Mouse (Mus musculus) macrophage (primary cell): ENCODE measurements around the gene Arl16. TPM values are rescaled to one million over a fixed set of nuclear protein-coding genes. Genes with fewer than 3 reads are reported as not detected.
A peak's percentile ranks its signal among the peaks of the same experiment; 100 is the strongest.

Experiments used
- H3K27ac ChIP-seq: fragments of 350-480 bp; formaldehyde crosslinking; 2 replicates; pipeline ENCODE4 v1.9.0; 2021
- H3K36me3 ChIP-seq: fragments of 350-480 bp; formaldehyde crosslinking; 2 replicates; pipeline ENCODE4 v1.9.0; 2021; ENCODE audit errors: inconsistent target
- H3K4me3 ChIP-seq: fragments of 350-480 bp; formaldehyde crosslinking; 2 replicates; pipeline ENCODE4 v1.9.0; 2021; ENCODE audit errors: inconsistent target
- H3K79me2 ChIP-seq: fragments of 350-480 bp; formaldehyde crosslinking; 2 replicates; pipeline ENCODE4 v1.9.0; 2021; ENCODE audit errors: inconsistent target
- WGBS: methylation state at CpG from one replicate; pipeline ENCODE4 v1.1.7; 2026; ENCODE audit warnings: inconsistent platforms; ENCODE audit not compliant: missing documents; 5-methylcytosine and 5-hydroxymethylcytosine counted together
- polyA plus RNA-seq: library from polyadenylated mRNA; stranded (reverse); fragments of 250-400 nt; gene quantifications from 3 replicates; pipeline ENCODE4 v1.2.4, GENCODE M21; 2018; ENCODE audit warnings: inconsistent platforms

The Arl16 gene
- polyA plus RNA-seq, 1 experiment from 2014 or later, result 14.2 TPM

- H3K36me3 ChIP-seq, result peaks cover 55% of the 10 kb centered on the region
- peaks cover 23% of the 10 kb centered on the region for H3K79me2 ChIP-seq
- peak within 1 kb of the TSS; percentile 39 for H3K27ac ChIP-seq
- H3K4me3 ChIP-seq, result peak within 1 kb of the TSS; percentile 87
- 2% methylated on average over 54 of the region's 60 CpGs for WGBS
These were observed 17.0 kb upstream of the Arl16 start, which contains the start of gene Mrpl12 for GRCm38 (mm10) chr11:120484265-120484981. TSS of gene Mrpl12 (plus strand) at chr11:120484613.

GRCm38 (mm10) chr11:120483448-120483934, 16.1 kb upstream of the Arl16 start:
- peak overlapping the region; percentile 31 for H3K27ac ChIP-seq

DNA sequence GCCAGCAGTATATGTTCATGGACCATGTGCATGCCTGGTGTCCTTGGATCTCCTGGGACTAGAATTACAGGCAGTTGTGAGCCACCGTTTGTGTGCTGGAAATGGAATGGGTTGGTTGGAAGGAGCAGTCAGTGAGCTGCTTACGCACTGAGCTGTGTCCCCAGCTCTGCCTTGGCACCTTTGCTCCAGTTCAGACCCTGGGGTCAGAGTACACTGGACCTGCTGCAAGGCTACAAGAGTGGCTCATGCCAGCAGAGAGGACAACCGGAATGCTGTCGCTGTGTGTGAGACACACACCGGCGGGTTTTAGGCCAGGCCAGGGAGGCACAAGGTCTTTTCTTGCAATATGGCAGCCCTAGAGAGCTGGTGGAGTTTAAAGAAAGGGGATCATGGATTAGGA, 4.6 kb upstream of the Arl16 start:
- 96% methylated on average over 6 of the region's 6 CpGs for WGBS
- H3K36me3 ChIP-seq, result peaks cover 76% of the 10 kb centered on the region
- peaks cover 40% of the 10 kb centered on the region for H3K79me2 ChIP-seq
- H3K4me3 ChIP-seq, result no peak overlapping the region
- no peak overlapping the region for H3K27ac ChIP-seq

More at GRCm38 (mm10) chr11:120483448-120483934, 16.1 kb upstream of the Arl16 start:
- peaks cover 23% of the 10 kb centered on the region for H3K79me2 ChIP-seq
- peaks cover 61% of the 10 kb centered on the region for H3K36me3 ChIP-seq
- H3K4me3 ChIP-seq, result no peak overlapping the region; the same call in 1 of the 2 replicates
- 87% methylated on average over 7 of the region's 7 CpGs for WGBS

DNA sequence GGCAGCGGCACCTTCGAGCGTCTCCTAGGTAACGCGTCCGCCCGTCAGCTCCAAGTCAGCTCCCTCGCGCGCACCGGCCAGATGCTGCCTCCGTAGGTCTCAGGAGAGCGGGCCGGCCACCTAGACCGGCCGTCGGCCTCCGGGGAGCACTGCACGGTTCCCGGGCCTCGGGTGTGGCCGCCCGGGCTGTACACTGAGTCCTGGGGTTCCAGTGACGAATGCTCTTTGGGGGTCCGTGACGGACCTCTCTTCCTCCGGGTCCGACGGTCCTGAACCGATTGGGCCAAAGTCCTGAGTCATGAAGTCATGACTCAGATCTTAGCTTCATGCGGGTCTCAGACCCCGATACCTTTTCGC, 307 bp upstream of the Arl16 start:
- Histone ChIP-seq H3K36me3 (peaks cover 36% of the 10 kb centered on the region), H3K79me2 (peaks cover 52% of the 10 kb centered on the region), H3K27ac (peak overlapping the region; percentile 52), H3K4me3 (peak overlapping the region; percentile 93)
- 0% methylated on average over 33 of the region's 33 CpGs for WGBS

DNA sequence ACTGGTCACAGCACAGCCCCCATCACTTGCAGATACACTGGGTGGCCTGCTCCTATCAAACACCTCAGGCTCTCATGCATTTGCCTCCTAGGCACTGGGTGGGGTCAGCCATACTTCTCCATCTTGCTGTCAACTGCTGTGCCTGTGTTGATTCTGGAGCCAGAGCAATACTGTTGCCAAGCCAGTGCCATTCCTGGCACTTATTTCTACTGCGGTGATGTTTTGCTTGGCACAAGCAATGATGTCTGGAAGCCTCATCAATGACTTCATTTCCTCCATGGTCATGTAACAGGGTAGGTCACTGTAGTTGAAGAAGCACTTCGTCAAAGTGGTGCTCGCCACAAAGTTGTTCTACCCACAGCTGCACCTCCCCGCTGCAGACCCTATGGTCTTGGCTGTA, 1.9 kb downstream of the Arl16 start:
- H3K36me3 ChIP-seq, result peaks cover 32% of the 10 kb centered on the region
- no peak overlapping the region for H3K4me3 ChIP-seq
- WGBS, result 100% methylated on average over 4 of the region's 4 CpGs
- H3K27ac ChIP-seq, result no peak overlapping the region
- H3K79me2 ChIP-seq, result peaks cover 42% of the 10 kb centered on the region

DNA sequence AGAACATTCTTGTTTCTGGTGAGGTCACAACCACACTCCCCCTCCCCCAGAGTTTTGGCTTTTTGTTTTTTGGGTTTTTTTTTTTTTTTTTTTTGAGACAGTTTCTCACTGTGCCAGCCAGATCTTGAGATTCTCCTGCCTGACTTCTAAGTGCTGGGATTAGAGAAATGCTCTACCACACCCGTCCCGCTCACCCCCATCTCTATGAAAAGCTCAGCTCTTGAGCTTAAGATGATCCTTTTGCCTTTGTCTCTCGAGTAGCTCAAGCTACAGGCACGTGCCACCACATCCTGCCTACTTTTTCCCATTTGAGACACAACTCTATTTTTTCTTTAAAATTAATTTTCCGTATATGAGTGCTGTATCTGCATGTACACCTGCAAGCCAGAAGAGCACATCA, 3.0 kb downstream of the Arl16 start:
- Histone ChIP-seq H3K4me3 (no peak overlapping the region), H3K27ac (no peak overlapping the region), H3K79me2 (peaks cover 38% of the 10 kb centered on the region), H3K36me3 (peaks cover 21% of the 10 kb centered on the region; the same call in 1 of the 2 replicates)
- 90% methylated on average over 5 of the region's 5 CpGs for WGBS

- 100% methylated on average over 2 of the region's 2 CpGs for WGBS
- Histone ChIP-seq H3K4me3 (no peak overlapping the region), H3K36me3 (peaks cover 19% of the 10 kb centered on the region; the same call in 1 of the 2 replicates), H3K27ac (no peak overlapping the region), H3K79me2 (peaks cover 38% of the 10 kb centered on the region)
These were observed 3.9 kb downstream of the Arl16 start for GRCm38 (mm10) chr11:120463536-120463935.

- H3K36me3 ChIP-seq, result peaks cover 19% of the 10 kb centered on the region; the same call in 1 of the 2 replicates
- H3K79me2 ChIP-seq, result peaks cover 20% of the 10 kb centered on the region; the same call in 1 of the 2 replicates
- WGBS, result 52% methylated on average over 4 of the region's 6 CpGs
- H3K4me3 ChIP-seq, result peak overlapping the region; percentile 77
- H3K27ac ChIP-seq, result peak overlapping the region; percentile 53; the same call in 1 of the 2 replicates
These were observed 8.4 kb downstream of the Arl16 start for GRCm38 (mm10) chr11:120458847-120459597.

DNA sequence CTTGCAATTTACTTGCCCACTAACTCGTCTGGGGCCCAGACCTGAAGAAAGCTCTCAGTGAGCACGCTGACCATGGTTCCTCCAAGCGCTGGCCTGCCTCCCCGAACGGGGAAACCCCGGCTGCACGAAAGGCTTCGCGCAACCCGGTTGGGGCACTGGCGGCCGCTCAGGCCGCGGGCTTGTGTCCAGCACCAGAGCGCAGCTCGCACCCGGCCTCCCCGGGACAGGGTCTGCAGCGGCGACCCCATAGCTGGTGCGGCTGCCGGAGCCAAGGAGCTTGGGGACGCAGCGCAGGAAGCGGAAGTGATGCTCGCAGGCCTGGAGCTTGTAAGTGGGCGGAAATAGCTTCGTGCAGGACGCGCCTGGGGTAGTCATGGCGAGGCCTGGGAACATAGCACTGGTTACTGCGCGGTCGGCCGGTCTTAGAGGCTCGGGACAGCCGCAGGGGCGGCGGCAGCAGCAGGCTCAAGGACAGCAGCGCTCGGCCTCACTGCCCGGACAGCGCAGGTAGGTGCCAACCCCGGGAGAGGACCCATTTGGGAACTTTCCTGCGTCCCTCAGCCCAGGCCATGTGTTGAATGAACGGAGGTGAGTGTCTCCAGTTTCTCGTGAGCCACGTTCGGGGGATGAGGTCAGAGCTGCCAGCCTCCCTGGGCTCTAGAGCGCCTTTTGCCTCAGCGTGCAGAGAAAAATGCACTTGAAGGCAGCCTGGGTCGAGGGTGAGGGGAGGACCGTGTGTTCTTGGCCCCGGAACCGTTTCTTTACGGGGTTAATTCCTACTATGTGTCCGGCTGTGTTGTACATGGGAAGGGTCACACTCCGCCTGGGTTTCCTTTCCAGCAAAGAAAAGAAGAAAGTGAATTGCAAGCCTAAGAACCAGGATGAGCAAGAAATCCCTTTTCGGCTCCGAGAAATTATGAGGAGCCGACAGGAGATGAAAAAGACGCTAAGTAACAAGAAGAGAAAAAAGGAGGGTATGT, 9.3 kb downstream of the Arl16 start, which contains the start of the genes Oxld1 and Ccdc137:
Oxld1 (minus strand) TSS at position 297 of the 980 bp plus-strand sequence.
Ccdc137 (plus strand) TSS at position 344 of the 980 bp plus-strand sequence.
- WGBS, result 4% methylated on average over 59 of the region's 62 CpGs
- H3K79me2 ChIP-seq, result peaks cover 20% of the 10 kb centered on the region; the same call in 1 of the 2 replicates
- peak within 1 kb of the TSS; percentile 77 for H3K4me3 ChIP-seq
- H3K27ac ChIP-seq, result peak within 1 kb of the TSS; percentile 67
- H3K36me3 ChIP-seq, result peaks cover 19% of the 10 kb centered on the region; the same call in 1 of the 2 replicates

DNA sequence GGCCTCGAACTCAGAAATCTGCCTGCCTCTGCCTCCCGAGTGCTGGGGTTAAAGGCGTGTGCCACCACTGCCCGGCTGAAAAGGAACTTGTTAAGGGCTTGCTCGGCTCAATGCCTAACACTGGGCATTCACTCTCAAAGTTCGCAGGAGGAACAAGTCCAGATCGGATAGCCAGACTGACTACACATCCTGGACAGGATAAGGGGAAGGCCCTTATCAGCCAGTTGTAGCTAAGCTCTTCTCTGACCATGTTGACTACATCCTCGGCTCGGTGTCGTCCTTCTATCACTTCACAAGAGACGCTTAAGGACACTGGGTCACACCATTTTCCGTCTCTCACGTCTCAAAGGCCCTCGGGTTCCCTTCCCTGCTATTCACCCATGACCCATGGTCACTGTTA, 10.0 kb downstream of the Arl16 start:
- Histone ChIP-seq H3K79me2 (peaks cover 20% of the 10 kb centered on the region; the same call in 1 of the 2 replicates), H3K27ac (peak overlapping the region; percentile 67), H3K36me3 (peaks cover 18% of the 10 kb centered on the region; the same call in 1 of the 2 replicates), H3K4me3 (peak overlapping the region; percentile 77)
- 5% methylated on average over 10 of the region's 14 CpGs for WGBS

- Histone ChIP-seq H3K27ac (no peak overlapping the region), H3K36me3 (no peaks in the 10 kb centered on the region)
- 97% methylated on average over 6 of the region's 7 CpGs for WGBS
These were observed 12.0 kb downstream of the Arl16 start for GRCm38 (mm10) chr11:120455413-120455812.

GRCm38 (mm10) chr11:120454965-120455364, 12.4 kb downstream of the Arl16 start:
- 89% methylated on average over 4 of the region's 4 CpGs for WGBS
- H3K36me3 ChIP-seq, result no peaks in the 10 kb centered on the region
- H3K79me2 ChIP-seq, result peaks cover 18% of the 10 kb centered on the region; the same call in 1 of the 2 replicates
- no peak overlapping the region for H3K4me3 ChIP-seq
- H3K27ac ChIP-seq, result no peak overlapping the region

More at GRCm38 (mm10) chr11:120455413-120455812, 12.0 kb downstream of the Arl16 start:
- no peak overlapping the region for H3K4me3 ChIP-seq
- peaks cover 20% of the 10 kb centered on the region; the same call in 1 of the 2 replicates for H3K79me2 ChIP-seq

DNA sequence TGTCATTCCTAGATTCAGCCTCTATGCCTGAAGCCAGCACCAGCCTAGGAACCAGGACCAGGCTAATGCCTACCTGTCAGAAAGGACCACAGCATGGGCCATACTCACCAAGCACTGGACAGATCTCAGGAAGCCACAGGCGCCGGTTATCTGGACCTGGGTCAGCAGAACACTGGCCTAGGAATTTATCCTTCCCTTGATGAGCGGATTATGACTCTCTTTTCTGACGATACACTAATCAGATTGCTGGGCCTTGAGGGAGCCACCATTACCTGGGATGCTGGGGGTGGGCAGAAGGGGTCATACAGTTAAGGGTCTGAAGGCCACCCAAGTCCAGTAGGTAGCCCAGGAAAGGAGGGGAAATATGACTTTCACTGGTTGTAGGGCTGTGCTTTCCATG, 14.1 kb downstream of the Arl16 start, which contains the start of gene Pde6g:
Pde6g (minus strand) TSS at position 195 of the 400 bp plus-strand sequence.
- WGBS, result 100% methylated on average over 4 of the region's 4 CpGs
- H3K79me2 ChIP-seq, result peaks cover 2% of the 10 kb centered on the region; the same call in 1 of the 2 replicates
- no peak within 1 kb of the TSS for H3K4me3 ChIP-seq
- no peak within 1 kb of the TSS for H3K27ac ChIP-seq
- H3K36me3 ChIP-seq, result no peaks in the 10 kb centered on the region
